Mouse (Mus musculus): Measurements from ENCODE around the gene Rin2. TPM values are rescaled to one million over a fixed set of nuclear protein-coding genes. Genes with fewer than 3 reads are reported as not detected.

Gene Rin2
- polyA plus RNA-seq, 1 experiment from 2014 or later, result 21.4 TPM

GRCm38 (mm10) chr2:145859932-145860801, 185.2 kb downstream of the Rin2 start:
- 10% methylated on average over 40 of the region's 40 CpGs for WGBS
- H3K27me3 ChIP-seq (ENCODE audit: control insufficient read depth, insufficient read depth, low read length), result no peaks in the 10 kb centered on the region
- H3K4me2 ChIP-seq (ENCODE audit: low read depth, low read length), result peak overlapping the region; percentile 65
- peak overlapping the region; percentile 75 for H3K9ac ChIP-seq (ENCODE audit: low read length)
- peak overlapping the region; percentile 67 for H3K4me3 ChIP-seq (ENCODE audit: low read length)
- no peaks in the 10 kb centered on the region for H3K9me3 ChIP-seq (replicated peaks; ENCODE audit: control insufficient read depth, low read length)
- peak overlapping the region; percentile 95 for H3K27ac ChIP-seq (ENCODE audit: low read length)
- peak; percentile 89 for ATAC-seq (replicated peaks; ENCODE audit: extremely low read depth, insufficient read depth, low FRiP score)
- H3K36me3 ChIP-seq (ENCODE audit: control insufficient read depth, insufficient read depth), result no peaks in the 10 kb centered on the region
- peaks cover 26% of the 10 kb centered on the region for H3K4me1 ChIP-seq (ENCODE audit: control insufficient read depth, insufficient read depth, low read length)

DNA sequence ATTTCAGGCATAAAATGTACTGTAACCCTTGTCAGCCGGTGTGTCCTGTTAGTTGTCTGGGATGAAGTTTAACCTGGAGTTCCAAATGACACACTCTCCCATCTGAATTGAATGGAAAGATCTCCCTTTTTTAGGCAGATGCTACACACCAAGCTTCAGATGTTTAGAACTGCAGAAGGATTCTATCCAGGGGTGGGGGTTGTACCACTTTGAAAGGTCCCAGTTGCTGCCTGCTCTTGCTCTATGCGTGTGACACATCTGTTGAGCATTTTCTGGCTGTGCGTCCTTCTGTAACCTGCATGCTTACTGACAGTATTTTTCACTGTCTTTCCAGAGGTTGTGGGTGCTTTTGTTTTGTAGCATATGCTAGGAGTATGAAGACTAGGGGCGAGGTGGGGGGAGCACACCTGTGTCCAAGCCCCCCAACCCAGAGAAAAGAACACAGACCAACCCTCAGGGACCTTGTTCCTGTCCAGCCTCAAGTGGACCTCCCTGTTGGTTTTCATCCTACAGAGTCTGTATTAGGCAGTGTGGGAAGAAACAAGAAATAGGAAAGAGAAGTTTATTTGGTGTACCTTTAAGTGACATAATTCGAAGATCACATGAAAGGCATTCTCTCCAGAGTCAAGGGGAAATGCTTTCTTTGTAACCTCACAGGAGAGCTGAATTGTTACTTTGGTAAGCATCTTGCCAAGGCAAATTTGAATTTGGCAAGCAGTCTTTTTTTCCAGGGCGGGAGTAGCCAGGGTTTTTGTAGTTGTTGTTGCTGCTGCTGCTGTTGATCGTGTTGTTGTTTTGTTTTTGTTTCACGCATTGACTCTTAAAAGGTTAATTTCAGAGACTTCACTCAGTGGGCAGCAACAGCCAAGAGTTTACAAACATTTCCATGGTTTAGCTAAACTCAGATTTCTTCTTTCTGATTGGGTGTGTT, 186.4 kb downstream of the Rin2 start:
- Histone ChIP-seq H3K27ac (ENCODE audit: low read length) (peak overlapping the region; percentile 95), H3K27me3 (ENCODE audit: control insufficient read depth, insufficient read depth, low read length) (no peaks in the 10 kb centered on the region), H3K4me3 (ENCODE audit: low read length) (peak overlapping the region; percentile 67), H3K4me1 (ENCODE audit: control insufficient read depth, insufficient read depth, low read length) (peaks cover 26% of the 10 kb centered on the region), H3K9me3 (replicated peaks; ENCODE audit: control insufficient read depth, low read length) (no peaks in the 10 kb centered on the region), H3K36me3 (ENCODE audit: control insufficient read depth, insufficient read depth) (no peaks in the 10 kb centered on the region), H3K9ac (ENCODE audit: low read length) (peak overlapping the region; percentile 75), H3K4me2 (ENCODE audit: low read depth, low read length) (peak overlapping the region; percentile 65)
- ATAC-seq (replicated peaks; ENCODE audit: extremely low read depth, insufficient read depth, low FRiP score), result no peak
- WGBS, result 44% methylated on average over 8 of the region's 8 CpGs

- no peaks in the 10 kb centered on the region for H3K27me3 ChIP-seq (ENCODE audit: control insufficient read depth, insufficient read depth, low read length)
- no peaks in the 10 kb centered on the region; the same call in 1 of the 2 replicates for H3K9me3 ChIP-seq (replicated peaks; ENCODE audit: control insufficient read depth, low read length)
- peaks cover 26% of the 10 kb centered on the region for H3K4me1 ChIP-seq (ENCODE audit: control insufficient read depth, insufficient read depth, low read length)
- 29% methylated on average over 10 of the region's 10 CpGs for WGBS
- H3K9ac ChIP-seq (ENCODE audit: low read length), result peak overlapping the region; percentile 75
- peak overlapping the region; percentile 65 for H3K4me2 ChIP-seq (ENCODE audit: low read depth, low read length)
- H3K36me3 ChIP-seq (ENCODE audit: control insufficient read depth, insufficient read depth), result peaks cover 6% of the 10 kb centered on the region
- ATAC-seq (replicated peaks; ENCODE audit: extremely low read depth, insufficient read depth, low FRiP score), result no peak
- H3K4me3 ChIP-seq (ENCODE audit: low read length), result peak overlapping the region; percentile 67
- peak overlapping the region; percentile 95 for H3K27ac ChIP-seq (ENCODE audit: low read length)
These were observed 187.3 kb downstream of the Rin2 start for GRCm38 (mm10) chr2:145862206-145862817.

DNA sequence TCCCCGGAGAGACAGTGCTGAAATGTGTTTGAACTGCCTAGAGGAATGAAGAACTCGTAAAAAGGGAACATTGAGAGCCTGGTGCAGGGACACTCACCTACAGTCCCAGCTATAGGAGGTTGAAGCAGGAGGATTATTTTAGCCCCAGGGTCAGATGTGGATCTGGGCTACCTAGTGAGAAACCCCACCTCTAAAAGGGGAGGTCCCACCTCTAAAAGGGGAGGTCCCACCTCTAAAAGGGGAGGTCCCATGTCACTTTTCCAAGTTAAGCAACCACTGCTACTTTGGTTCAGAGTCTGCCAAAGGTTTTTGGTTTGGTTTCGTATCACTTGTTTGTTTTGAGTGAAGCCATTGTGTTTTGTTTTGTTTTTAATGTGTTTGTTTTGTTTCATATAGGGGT, 190.3 kb downstream of the Rin2 start:
- no peak overlapping the region for H3K4me3 ChIP-seq (ENCODE audit: low read length)
- WGBS, result 95% methylated on average over 3 of the region's 3 CpGs
- no peak overlapping the region for H3K9ac ChIP-seq (ENCODE audit: low read length)
- H3K27ac ChIP-seq (ENCODE audit: low read length), result no peak overlapping the region
- H3K4me1 ChIP-seq (ENCODE audit: control insufficient read depth, insufficient read depth, low read length), result peaks cover 14% of the 10 kb centered on the region
- H3K36me3 ChIP-seq (ENCODE audit: control insufficient read depth, insufficient read depth), result peaks cover 26% of the 10 kb centered on the region
- H3K4me2 ChIP-seq (ENCODE audit: low read depth, low read length), result no peak overlapping the region
- no peaks in the 10 kb centered on the region for H3K27me3 ChIP-seq (ENCODE audit: control insufficient read depth, insufficient read depth, low read length)
- no peak for ATAC-seq (replicated peaks; ENCODE audit: extremely low read depth, insufficient read depth, low FRiP score)
- H3K9me3 ChIP-seq (replicated peaks; ENCODE audit: control insufficient read depth, low read length), result no peaks in the 10 kb centered on the region; the same call in 1 of the 2 replicates

GRCm38 (mm10) chr2:145866238-145866637, 191.2 kb downstream of the Rin2 start:
- H3K27ac ChIP-seq (ENCODE audit: low read length), result no peak overlapping the region
- no peaks in the 10 kb centered on the region for H3K27me3 ChIP-seq (ENCODE audit: control insufficient read depth, insufficient read depth, low read length)
- no peak for ATAC-seq (replicated peaks; ENCODE audit: extremely low read depth, insufficient read depth, low FRiP score)
- no peak overlapping the region for H3K9ac ChIP-seq (ENCODE audit: low read length)
- WGBS, result 90% methylated on average over 3 of the region's 3 CpGs
- H3K9me3 ChIP-seq (replicated peaks; ENCODE audit: control insufficient read depth, low read length), result no peaks in the 10 kb centered on the region; the same call in 1 of the 2 replicates
- H3K4me3 ChIP-seq (ENCODE audit: low read length), result no peak overlapping the region
- H3K36me3 ChIP-seq (ENCODE audit: control insufficient read depth, insufficient read depth), result peaks cover 26% of the 10 kb centered on the region
- no peak overlapping the region for H3K4me2 ChIP-seq (ENCODE audit: low read depth, low read length)
- H3K4me1 ChIP-seq (ENCODE audit: control insufficient read depth, insufficient read depth, low read length), result peaks cover 14% of the 10 kb centered on the region

DNA sequence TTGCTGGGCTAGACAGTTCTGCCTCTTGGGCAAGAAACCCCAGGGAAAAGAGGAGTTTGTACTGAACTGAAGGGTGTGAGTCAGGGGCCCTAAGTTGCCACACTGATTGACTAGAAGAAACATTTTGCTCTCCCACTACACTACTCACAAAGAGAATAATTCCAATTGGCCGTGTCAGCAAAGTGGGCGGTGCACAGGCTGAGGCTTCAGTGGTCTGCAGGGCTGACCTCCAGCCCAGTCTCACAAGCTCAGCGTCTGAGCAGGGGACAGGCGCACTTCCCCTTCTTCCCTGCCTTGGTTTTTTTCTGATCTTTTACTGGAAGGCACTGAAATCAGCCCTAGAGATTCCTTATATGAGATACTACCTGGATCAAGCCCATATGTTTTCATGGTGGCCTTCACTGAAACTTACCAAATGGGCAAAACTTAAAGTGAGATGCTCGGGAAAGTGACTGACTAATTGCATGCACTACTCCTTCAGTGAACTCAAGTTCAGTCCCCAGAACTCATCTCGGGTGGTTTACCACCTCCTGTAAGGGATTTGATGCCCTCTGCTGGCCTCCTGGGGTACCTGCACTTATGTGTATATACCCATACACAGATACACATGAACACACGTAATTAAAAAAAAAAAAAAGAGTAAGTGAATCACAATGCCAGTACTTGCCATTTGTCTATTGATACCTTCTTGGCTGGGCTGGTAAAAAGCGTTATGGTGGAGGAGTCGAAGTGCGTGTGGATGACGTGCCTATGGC, 191.9 kb downstream of the Rin2 start:
- 95% methylated on average over 11 of the region's 11 CpGs for WGBS
- Histone ChIP-seq H3K27me3 (ENCODE audit: control insufficient read depth, insufficient read depth, low read length) (no peaks in the 10 kb centered on the region), H3K4me1 (ENCODE audit: control insufficient read depth, insufficient read depth, low read length) (peaks cover 14% of the 10 kb centered on the region), H3K4me3 (ENCODE audit: low read length) (no peak overlapping the region), H3K9ac (ENCODE audit: low read length) (no peak overlapping the region), H3K4me2 (ENCODE audit: low read depth, low read length) (no peak overlapping the region), H3K27ac (ENCODE audit: low read length) (no peak overlapping the region), H3K9me3 (replicated peaks; ENCODE audit: control insufficient read depth, low read length) (no peaks in the 10 kb centered on the region; the same call in 1 of the 2 replicates), H3K36me3 (ENCODE audit: control insufficient read depth, insufficient read depth) (peaks cover 26% of the 10 kb centered on the region)
- ATAC-seq (replicated peaks; ENCODE audit: extremely low read depth, insufficient read depth, low FRiP score), result no peak

- Histone ChIP-seq H3K27ac (ENCODE audit: low read length) (no peak overlapping the region), H3K36me3 (ENCODE audit: control insufficient read depth, insufficient read depth) (peaks cover 26% of the 10 kb centered on the region), H3K4me1 (ENCODE audit: control insufficient read depth, insufficient read depth, low read length) (peaks cover 9% of the 10 kb centered on the region), H3K9me3 (replicated peaks; ENCODE audit: control insufficient read depth, low read length) (no peaks in the 10 kb centered on the region; the same call in 1 of the 2 replicates), H3K9ac (ENCODE audit: low read length) (no peak overlapping the region), H3K27me3 (ENCODE audit: control insufficient read depth, insufficient read depth, low read length) (no peaks in the 10 kb centered on the region), H3K4me3 (ENCODE audit: low read length) (no peak overlapping the region), H3K4me2 (ENCODE audit: low read depth, low read length) (no peak overlapping the region)
- 87% methylated on average over 4 of the region's 4 CpGs for WGBS
- ATAC-seq (replicated peaks; ENCODE audit: extremely low read depth, insufficient read depth, low FRiP score), result no peak
These were observed 196.3 kb downstream of the Rin2 start for GRCm38 (mm10) chr2:145871308-145871707.

- 77% methylated on average over 1 of the region's 1 CpGs for WGBS
- Histone ChIP-seq H3K27me3 (ENCODE audit: control insufficient read depth, insufficient read depth, low read length) (no peaks in the 10 kb centered on the region), H3K36me3 (ENCODE audit: control insufficient read depth, insufficient read depth) (peaks cover 28% of the 10 kb centered on the region), H3K9me3 (replicated peaks; ENCODE audit: control insufficient read depth, low read length) (no peaks in the 10 kb centered on the region; the same call in 1 of the 2 replicates), H3K4me1 (ENCODE audit: control insufficient read depth, insufficient read depth, low read length) (peaks cover 9% of the 10 kb centered on the region), H3K9ac (ENCODE audit: low read length) (no peak overlapping the region), H3K4me2 (ENCODE audit: low read depth, low read length) (no peak overlapping the region), H3K4me3 (ENCODE audit: low read length) (no peak overlapping the region), H3K27ac (ENCODE audit: low read length) (no peak overlapping the region)
- ATAC-seq (replicated peaks; ENCODE audit: extremely low read depth, insufficient read depth, low FRiP score), result no peak
These were observed 197.1 kb downstream of the Rin2 start for GRCm38 (mm10) chr2:145872099-145872498.
